In the genomic region with DNA sequence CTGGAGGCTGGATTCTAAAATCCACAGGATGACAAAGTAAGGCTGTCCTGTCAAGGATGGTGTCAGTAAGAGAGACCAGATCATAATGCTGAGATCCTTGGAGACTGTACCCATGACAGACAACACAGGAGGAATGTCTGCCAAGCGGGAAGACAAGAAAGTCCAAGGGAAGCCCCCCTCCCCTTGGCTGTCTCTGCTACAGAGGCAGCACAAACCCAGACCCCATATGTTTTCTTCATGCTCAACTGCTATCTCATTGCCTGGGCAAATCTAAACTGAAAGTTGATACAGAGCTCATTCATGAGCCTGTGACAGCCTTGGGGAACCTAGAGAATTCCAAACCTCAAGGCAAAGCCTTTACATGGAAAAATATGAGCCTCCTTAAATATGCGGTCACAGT, we compare ENCODE assay signal across 24 mouse cellular contexts.
DNase-seq lines count a peak whose midpoint lies in the region; ATAC-seq lines count a peak whose summit lies in the region.
"Had no signal": no experiment of that assay in that cellular context is flagged by ENCODE, and none has a peak within 500 bp of the region (broad histone marks: within the 10 kb centered on the region; RNA-seq: fewer than 3 reads in every experiment).

No protein-coding gene starts in this region.

- 87% methylated on average over 2 of the region's 2 CpGs for WGBS in forebrain, embryonic 10.5 days
- 93% methylated on average over 2 of the region's 2 CpGs for WGBS in forebrain, embryonic 13.5 days
- whole genome bisulfite sequencing in lung, embryonic 15.5 days: 42% methylated on average over 2 of the region's 2 CpGs
- 75% methylated on average over 2 of the region's 2 CpGs for WGBS in intestine, embryonic 16.5 days

- no peak overlapping the region for H3K4me2 ChIP-seq in forebrain, embryonic 13.5 days
- H3K4me2 ChIP-seq in lung, embryonic 15.5 days: no peak overlapping the region
- H3K4me2 ChIP-seq in intestine, embryonic 16.5 days (ENCODE audit: low read depth, low read length): no peak overlapping the region
- H3K4me2 ChIP-seq: heart, embryonic 11.5 days; hindbrain, embryonic 12.5 days; hindbrain, embryonic 15.5 days had no signal

- no peak overlapping the region for H3K9ac ChIP-seq in forebrain, embryonic 13.5 days
- H3K9ac ChIP-seq in lung, embryonic 15.5 days: no peak overlapping the region
- H3K9ac ChIP-seq in intestine, embryonic 16.5 days (ENCODE audit: low read depth, low read length): no peak overlapping the region
- H3K9ac ChIP-seq: forebrain, postnatal 0 days; hindbrain, embryonic 12.5 days; hindbrain, embryonic 15.5 days had no signal

- no peak for DNase-seq in forebrain, embryonic 10.5 days (ENCODE audit: extremely low spot score, low spot score)
- no peak for DNase-seq in lung, postnatal 36 days
- no peak for DNase-seq in adipocyte (ENCODE audit: low spot score)
- DNase-seq: adrenal gland, postnatal 10 days; adrenal gland, postnatal 36 days; cerebellum, adult 18-20 months; cerebellum, adult 9-10 months; cerebellum, postnatal 36 days; embryo, embryonic 11 days; forebrain, postnatal 0 days; gastrocnemius, adult 2 months; gastrocnemius, postnatal 14 days; heart, adult 11 months; kidney, adult 11 months had no signal

- H3K4me1 ChIP-seq in forebrain, embryonic 10.5 days: no peaks in the 10 kb centered on the region
- 0 out of 2 replicates have a peak, but pooled peaks cover under 1% of the 10 kb centered on the region for H3K4me1 ChIP-seq in forebrain, embryonic 13.5 days
- 0 out of 2 replicates have a peak, but pooled peaks cover 4% of the 10 kb centered on the region for H3K4me1 ChIP-seq in lung, embryonic 15.5 days
- no peaks in the 10 kb centered on the region for H3K4me1 ChIP-seq in intestine, embryonic 16.5 days (ENCODE audit: control insufficient read depth, insufficient read depth, low read length)
- H3K4me1 ChIP-seq: hindbrain, embryonic 12.5 days had no signal

- 0 out of 2 replicates have a peak, but pooled peaks cover 3% of the 10 kb centered on the region for H3K9me3 ChIP-seq in forebrain, embryonic 10.5 days
- H3K9me3 ChIP-seq in forebrain, embryonic 13.5 days (replicated peaks): no peaks in the 10 kb centered on the region; the same call in 1 of the 2 replicates
- no peaks in the 10 kb centered on the region for H3K9me3 ChIP-seq in lung, embryonic 15.5 days
- H3K9me3 ChIP-seq in intestine, embryonic 16.5 days (ENCODE audit: control insufficient read depth, low read length): no peaks in the 10 kb centered on the region
- H3K9me3 ChIP-seq: hindbrain, embryonic 12.5 days; hindbrain, embryonic 15.5 days had no signal

- peak overlapping the region; percentile 44; the same call in 1 of the 2 replicates for H3K27ac ChIP-seq in forebrain, embryonic 10.5 days
- no peak overlapping the region for H3K27ac ChIP-seq in forebrain, embryonic 13.5 days
- H3K27ac ChIP-seq in lung, embryonic 15.5 days: peak overlapping the region; percentile 50
- H3K27ac ChIP-seq in intestine, embryonic 16.5 days (ENCODE audit: low read length): peak overlapping the region; percentile 24
- H3K27ac ChIP-seq: gastrocnemius, adult 2 months; hindbrain, embryonic 12.5 days; hindbrain, embryonic 15.5 days had no signal

- H3K36me3 ChIP-seq in forebrain, embryonic 10.5 days (replicated peaks): no peaks in the 10 kb centered on the region
- H3K36me3 ChIP-seq in forebrain, embryonic 13.5 days (ENCODE audit: poor library complexity, severe bottlenecking): no peaks in the 10 kb centered on the region
- H3K36me3 ChIP-seq in lung, embryonic 15.5 days: no peaks in the 10 kb centered on the region
- H3K36me3 ChIP-seq in intestine, embryonic 16.5 days (ENCODE audit: control insufficient read depth, insufficient read depth, low read length): no peaks in the 10 kb centered on the region
- H3K36me3 ChIP-seq: hindbrain, embryonic 12.5 days; hindbrain, embryonic 15.5 days had no signal

- ATAC-seq in forebrain, embryonic 13.5 days: no peak
- peak; percentile 35; the same call in 1 of the 2 replicates for ATAC-seq in lung, embryonic 15.5 days (ENCODE audit: borderline replicate concordance, extremely low read depth, low FRiP score, low TSS enrichment)
- ATAC-seq in intestine, embryonic 16.5 days: no peak
- ATAC-seq: activated CD4-positive, CD25-positive, alpha-beta regulatory T cell, adult 4 months; CD4-positive, CD25-positive, alpha-beta regulatory T cell, adult 4 months; forebrain, embryonic 14.5 days; forebrain, postnatal 0 days had no signal

- no peak overlapping the region for H3K4me3 ChIP-seq in forebrain, embryonic 10.5 days
- H3K4me3 ChIP-seq in forebrain, embryonic 13.5 days: no peak overlapping the region
- no peak overlapping the region for H3K4me3 ChIP-seq in lung, embryonic 15.5 days
- H3K4me3 ChIP-seq in intestine, embryonic 16.5 days (ENCODE audit: low read length): no peak overlapping the region
- H3K4me3 ChIP-seq: erythroblast, embryonic 14.5 days; gastrocnemius, adult 2 months; hindbrain, embryonic 12.5 days; hindbrain, embryonic 15.5 days had no signal

- no peaks in the 10 kb centered on the region for H3K27me3 ChIP-seq in forebrain, embryonic 10.5 days (ENCODE audit: poor library complexity, severe bottlenecking)
- H3K27me3 ChIP-seq in forebrain, embryonic 13.5 days: no peaks in the 10 kb centered on the region
- H3K27me3 ChIP-seq in lung, embryonic 15.5 days: no peaks in the 10 kb centered on the region
- H3K27me3 ChIP-seq in intestine, embryonic 16.5 days (replicated peaks; ENCODE audit: control insufficient read depth, insufficient read depth, low read length): no peaks in the 10 kb centered on the region
- H3K27me3 ChIP-seq: hindbrain, embryonic 12.5 days; hindbrain, embryonic 15.5 days had no signal
